Mouse (Mus musculus) T-helper 1 cell (primary cell): ENCODE measurements around the gene Gm20683.

ENCODE experiments used
- in situ Hi-C: fragments of 300-600 bp; cut with MboI, MseI; formaldehyde crosslinking; loops from one replicate; pipeline ENCODE4 v1.15.1; 2025; ENCODE audit warnings: high pct_unique_total_duplicates

The Gm20683 gene

DNA sequence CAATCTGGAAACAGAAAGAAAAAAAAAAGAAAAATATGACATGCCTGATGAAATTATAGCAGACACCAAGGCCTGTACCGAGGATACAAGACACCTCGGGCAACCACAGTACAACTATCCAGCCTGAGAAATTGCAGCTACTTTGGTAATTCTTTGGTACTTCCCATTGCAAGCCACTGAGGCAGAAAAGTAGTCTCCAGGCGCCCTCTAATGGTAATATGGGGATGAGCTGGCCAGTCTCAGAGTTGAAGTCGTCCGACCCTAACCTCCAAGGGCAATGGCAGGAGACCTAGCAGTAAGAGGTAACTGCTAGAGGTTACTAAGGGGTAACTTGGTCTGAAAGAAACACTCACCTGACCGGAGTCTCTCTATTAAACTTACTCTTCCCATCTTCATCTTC, 40.5 kb downstream of the Gm20683 start:
- in situ Hi-C loops: loop anchor here (5.0 kb wide), 1 partner anchor 64 kb away; the partner anchor contains the start of gene Mslnl

DNA sequence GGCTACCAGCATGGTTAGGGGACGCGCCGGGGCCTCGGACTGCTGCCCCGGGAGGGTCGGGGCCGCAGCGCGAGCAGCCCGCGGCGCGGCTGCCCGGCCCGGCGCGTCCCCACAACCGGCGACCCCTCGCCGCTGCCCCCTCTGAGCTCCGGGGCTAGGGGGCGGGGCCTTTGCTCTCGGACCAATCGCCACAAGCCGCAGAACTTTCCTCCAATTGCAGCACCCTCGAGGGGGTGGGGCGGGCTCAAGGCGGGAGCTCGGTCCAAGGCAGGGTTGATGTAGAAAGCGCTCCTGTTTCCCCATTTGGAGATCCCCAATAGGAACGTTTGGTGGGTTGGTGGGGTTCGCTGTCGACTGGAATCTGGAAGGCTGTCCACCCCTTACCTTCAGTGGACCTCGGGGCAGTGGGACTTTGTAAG, 44.6 kb downstream of the Gm20683 start, which contains the start of gene Metrn:
Metrn (minus strand) TSS at position 186 of the 419 bp plus-strand sequence.
- in situ Hi-C loops: no loop called here

DNA sequence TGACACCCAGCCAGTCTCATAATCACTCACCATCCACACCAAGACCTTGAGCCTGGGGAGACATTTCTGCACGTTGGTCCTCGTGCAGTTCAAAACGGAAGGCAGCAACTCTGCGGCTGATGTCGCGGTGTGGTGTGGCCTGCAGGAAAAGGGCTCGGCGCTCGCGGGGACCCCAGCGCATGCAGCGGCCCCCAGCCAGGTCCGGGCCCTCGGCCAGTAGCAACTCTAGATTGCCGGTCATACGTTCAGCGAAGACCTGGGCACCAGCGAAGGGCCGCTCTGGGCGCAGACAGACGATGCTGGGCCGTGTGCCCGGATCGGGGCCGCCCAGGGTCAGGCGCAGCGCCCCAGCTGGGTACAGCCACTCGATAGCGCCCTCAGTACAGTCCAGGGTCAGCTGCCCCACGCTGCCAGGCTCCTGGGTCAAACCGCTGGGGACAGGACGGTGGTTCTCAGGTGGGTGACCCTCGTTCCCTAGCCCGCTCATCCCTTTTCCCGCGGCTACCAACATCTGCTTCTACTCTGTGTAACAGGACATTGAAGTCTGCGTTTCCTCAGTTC, 45.3 kb downstream of the Gm20683 start:
- in situ Hi-C loops: no loop called here

DNA sequence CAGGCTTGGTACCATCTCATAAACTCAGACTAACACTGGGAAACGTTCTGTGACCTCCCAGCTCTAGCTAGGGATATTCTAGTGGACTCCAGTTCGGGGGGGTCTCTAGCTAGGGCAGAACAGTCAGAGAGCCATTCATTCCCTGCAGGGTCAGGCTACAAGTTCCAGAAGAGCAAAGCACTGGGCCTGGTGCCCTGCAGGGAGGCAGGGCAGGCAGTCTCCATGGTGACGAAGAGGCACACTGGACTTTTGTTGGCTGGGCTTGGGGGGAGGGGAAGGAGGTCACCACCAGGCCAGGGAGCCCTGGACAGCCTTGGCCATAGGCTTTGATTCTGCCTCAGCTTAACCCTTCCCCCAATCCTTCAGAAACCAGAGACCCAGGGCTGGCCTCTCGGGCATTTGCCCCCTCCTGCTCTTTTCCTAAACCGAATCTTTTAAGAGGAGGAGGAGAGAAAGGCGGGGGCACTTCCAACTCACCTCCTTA, 45.9 kb downstream of the Gm20683 start, which contains the start of gene AC134908.4:
AC134908.4 (minus strand) TSS at position 51 of the 484 bp plus-strand sequence.
- in situ Hi-C loops: no loop called here

- in situ Hi-C loops: no loop called here
Measured at GRCm38 (mm10) chr17:25794998-25795397, 46.6 kb downstream of the Gm20683 start.

- in situ Hi-C loops: no loop called here
Measured at GRCm38 (mm10) chr17:25794197-25794596, 47.4 kb downstream of the Gm20683 start.

- in situ Hi-C loops: no loop called here
Measured at GRCm38 (mm10) chr17:25792615-25793014, 48.9 kb downstream of the Gm20683 start, which contains the start of gene Fam173a. Gene Fam173a, minus strand, starts transcription at chr17:25792901.

- in situ Hi-C loops: no loop called here
Measured at GRCm38 (mm10) chr17:25791843-25792527, 49.6 kb downstream of the Gm20683 start.

DNA sequence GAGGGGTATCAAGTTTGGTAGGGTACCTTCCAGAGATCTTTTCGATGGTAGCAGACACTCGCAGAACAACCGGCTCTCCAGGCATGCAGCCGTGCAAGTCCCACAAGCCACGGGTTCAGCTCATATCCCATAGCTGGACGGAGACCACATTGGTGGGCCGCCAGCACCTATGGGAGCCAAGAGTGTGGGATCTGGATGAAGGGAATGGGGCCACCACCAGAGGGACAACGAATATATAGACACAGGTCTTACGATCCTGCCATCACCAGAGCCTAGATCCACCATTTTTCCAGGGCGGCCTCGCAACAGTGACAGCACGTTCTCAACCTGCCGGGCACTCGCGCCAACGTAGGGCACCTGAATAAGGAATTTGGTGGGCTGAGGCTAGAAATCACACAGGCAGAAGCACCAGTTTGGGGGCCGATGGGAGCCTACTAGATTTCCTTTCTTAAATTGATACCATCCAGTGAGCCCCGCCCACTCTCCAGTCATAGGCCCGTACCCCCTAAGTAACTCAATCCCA, 50.2 kb downstream of the Gm20683 start:
- in situ Hi-C loops: no loop called here

DNA sequence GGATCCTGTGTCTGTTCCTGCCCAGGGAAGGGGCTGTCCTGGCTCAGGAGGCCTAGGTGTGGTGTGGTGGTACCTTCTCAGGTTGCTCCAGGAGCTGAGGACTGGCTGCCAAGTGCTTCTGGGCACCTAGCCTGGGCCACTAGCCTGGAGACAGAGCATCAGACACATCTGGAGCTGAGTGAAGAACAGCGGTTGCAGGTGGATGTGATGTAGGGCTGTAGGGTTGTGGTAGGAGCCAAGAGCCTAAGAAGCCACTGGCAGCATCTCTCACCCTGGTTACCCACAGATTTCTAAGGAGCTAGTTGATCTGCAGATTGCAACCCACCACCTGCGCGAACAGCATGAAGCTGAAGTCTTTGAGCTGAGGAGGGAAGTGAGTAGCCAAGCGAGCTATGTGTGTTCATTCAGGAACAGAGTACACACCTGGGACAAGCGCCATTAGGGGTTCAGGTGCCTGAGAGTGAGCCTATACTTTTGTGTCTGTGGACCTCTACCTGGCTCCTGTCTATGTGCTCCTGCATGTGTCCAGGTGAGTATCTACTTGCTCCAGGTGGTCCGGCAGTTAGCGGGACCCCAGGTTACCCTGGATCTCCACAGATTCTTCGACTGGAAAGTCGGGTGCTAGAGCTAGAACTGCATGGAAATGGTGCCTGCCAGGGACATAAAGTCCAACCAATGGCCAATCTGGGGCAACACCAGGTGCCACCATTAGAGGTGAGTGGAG, 54.6 kb downstream of the Gm20683 start:
- in situ Hi-C loops: no loop called here

- in situ Hi-C loops: no loop called here
Measured at GRCm38 (mm10) chr17:25786280-25786679, 55.3 kb downstream of the Gm20683 start, which contains the start of gene Ccdc78. Gene Ccdc78, plus strand, starts transcription at chr17:25786580.

DNA sequence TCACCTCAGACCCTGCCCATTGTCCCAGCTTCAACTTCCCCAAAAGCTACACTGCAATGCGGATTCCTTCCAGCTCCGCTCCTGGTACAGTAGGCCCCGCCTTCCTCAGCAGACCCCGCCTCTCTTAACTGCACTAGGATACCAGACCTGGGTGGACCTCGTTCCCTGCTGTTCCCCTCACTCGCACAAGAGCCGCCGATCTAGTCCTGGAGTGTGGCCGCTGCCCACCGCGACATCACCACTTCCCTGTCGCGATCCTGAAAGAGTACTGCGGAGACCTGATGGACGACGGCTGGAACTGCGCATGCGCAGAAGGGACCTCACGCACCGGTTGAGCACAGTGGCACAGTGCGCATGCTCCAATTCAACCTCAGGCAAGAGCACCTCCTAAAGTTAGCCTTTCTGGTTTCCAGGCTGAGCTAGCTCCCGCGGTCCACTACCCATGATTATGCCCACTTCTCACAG, 56.2 kb downstream of the Gm20683 start, which contains the start of gene Haghl:
Haghl (minus strand) TSS at position 393 of the 465 bp plus-strand sequence.
- in situ Hi-C loops: no loop called here
